Mouse (Mus musculus): ENCODE results near the gene Spred3. TPM values are rescaled to one million over a fixed set of nuclear protein-coding genes. Genes with fewer than 3 reads are reported as not detected.

Gene Spred3
- 29.2 TPM for polyA plus RNA-seq (2014; fragmentation: Illumina TruSeq; extraction: RNeasy Lipid Tissue Mini Kit (QIAGEN cat#74804); ENCODE audit: low read depth, low replicate concordance)

GRCm38 (mm10) chr7:29170066-29170754 lies at the start of gene Spred3, which contains the start of gene Ggn:
Spred3 (minus strand) TSS chr7:29170411.
Ggn (plus strand) TSS chr7:29170210.

GRCm38 (mm10) chr7:29213675-29214082 lies 43.5 kb upstream of the Spred3 start, which contains the start of gene Catsperg1:
Catsperg1 (minus strand) TSS chr7:29214035.

GRCm38 (mm10) chr7:29180077-29180853 lies 10.1 kb upstream of the Spred3 start, which contains the start of gene Psmd8:
Psmd8 (minus strand) TSS chr7:29180701.

GRCm38 (mm10) chr7:29155838-29156782 lies 14.1 kb downstream of the Spred3 start, which contains the start of gene Fam98c:
Fam98c (minus strand) TSS chr7:29156234.

GRCm38 (mm10) chr7:29134693-29135386 lies 35.4 kb downstream of the Spred3 start, which contains the start of gene Rasgrp4:
Rasgrp4 (plus strand) TSS chr7:29134851.

GRCm38 (mm10) chr7:29124970-29125369 lies 45.2 kb downstream of the Spred3 start, which contains the start of gene Ryr1:
Ryr1 (minus strand) TSS chr7:29125179.

Other genes with a start within 250 kb of the Spred3 start
- 5.4 TPM for gene Actn4, start 208.1 kb downstream of the Spred3 start, polyA plus RNA-seq (2014; fragmentation: Illumina TruSeq; extraction: RNeasy Lipid Tissue Mini Kit (QIAGEN cat#74804); ENCODE audit: low read depth, low replicate concordance)
- 19.4 TPM for gene Eif3k, start 188.5 kb downstream of the Spred3 start, polyA plus RNA-seq (2014; fragmentation: Illumina TruSeq; extraction: RNeasy Lipid Tissue Mini Kit (QIAGEN cat#74804); ENCODE audit: low read depth, low replicate concordance)
- 0.78 TPM for gene Map4k1, start 188.4 kb downstream of the Spred3 start, polyA plus RNA-seq (2014; fragmentation: Illumina TruSeq; extraction: RNeasy Lipid Tissue Mini Kit (QIAGEN cat#74804); ENCODE audit: low read depth, low replicate concordance)
- gene Ryr1, start 45.2 kb downstream of the Spred3 start, polyA plus RNA-seq (2014; fragmentation: Illumina TruSeq; extraction: RNeasy Lipid Tissue Mini Kit (QIAGEN cat#74804); ENCODE audit: low read depth, low replicate concordance) = 0.14 TPM
- gene Rasgrp4, start 35.6 kb downstream of the Spred3 start, polyA plus RNA-seq (2014; fragmentation: Illumina TruSeq; extraction: RNeasy Lipid Tissue Mini Kit (QIAGEN cat#74804); ENCODE audit: low read depth, low replicate concordance) = 0.11 TPM
- 3.0 TPM for gene Fam98c, start 14.2 kb downstream of the Spred3 start, polyA plus RNA-seq (2014; fragmentation: Illumina TruSeq; extraction: RNeasy Lipid Tissue Mini Kit (QIAGEN cat#74804); ENCODE audit: low read depth, low replicate concordance)
- gene Ggn, start 201 bp downstream of the Spred3 start, polyA plus RNA-seq (2014; fragmentation: Illumina TruSeq; extraction: RNeasy Lipid Tissue Mini Kit (QIAGEN cat#74804); ENCODE audit: low read depth, low replicate concordance) = 2.6 TPM
- gene Psmd8, start 10.3 kb upstream of the Spred3 start, polyA plus RNA-seq (2014; fragmentation: Illumina TruSeq; extraction: RNeasy Lipid Tissue Mini Kit (QIAGEN cat#74804); ENCODE audit: low read depth, low replicate concordance) = 214 TPM
- gene Catsperg1, start 43.6 kb upstream of the Spred3 start, polyA plus RNA-seq (2014; fragmentation: Illumina TruSeq; extraction: RNeasy Lipid Tissue Mini Kit (QIAGEN cat#74804); ENCODE audit: low read depth, low replicate concordance) = 169 TPM
- gene Kcnk6, start 62.1 kb upstream of the Spred3 start, polyA plus RNA-seq (2014; fragmentation: Illumina TruSeq; extraction: RNeasy Lipid Tissue Mini Kit (QIAGEN cat#74804); ENCODE audit: low read depth, low replicate concordance) = 2.8 TPM
- 1.7 TPM for gene Yif1b, start 67.9 kb upstream of the Spred3 start, polyA plus RNA-seq (2014; fragmentation: Illumina TruSeq; extraction: RNeasy Lipid Tissue Mini Kit (QIAGEN cat#74804); ENCODE audit: low read depth, low replicate concordance)
- not detected for gene 2200002D01Rik, start 78.1 kb upstream of the Spred3 start, polyA plus RNA-seq (2014; fragmentation: Illumina TruSeq; extraction: RNeasy Lipid Tissue Mini Kit (QIAGEN cat#74804); ENCODE audit: low read depth, low replicate concordance)
- gene Spint2, start 111.5 kb upstream of the Spred3 start, polyA plus RNA-seq (2014; fragmentation: Illumina TruSeq; extraction: RNeasy Lipid Tissue Mini Kit (QIAGEN cat#74804); ENCODE audit: low read depth, low replicate concordance) = 12.3 TPM
- gene Ppp1r14a, start 118.9 kb upstream of the Spred3 start, polyA plus RNA-seq (2014; fragmentation: Illumina TruSeq; extraction: RNeasy Lipid Tissue Mini Kit (QIAGEN cat#74804); ENCODE audit: low read depth, low replicate concordance) = 0.36 TPM
- gene Dpf1, start 133.5 kb upstream of the Spred3 start, polyA plus RNA-seq (2014; fragmentation: Illumina TruSeq; extraction: RNeasy Lipid Tissue Mini Kit (QIAGEN cat#74804); ENCODE audit: low read depth, low replicate concordance) = 1.1 TPM